Mouse (Mus musculus): ENCODE data around the gene Skida1. TPM values are rescaled to one million over a fixed set of nuclear protein-coding genes. Genes with fewer than 3 reads are reported as not detected.

The Skida1 gene
- total and polyA plus RNA-seq, 2 experiments from 2014 or later, result 4.4 to 14.1 TPM

DNA sequence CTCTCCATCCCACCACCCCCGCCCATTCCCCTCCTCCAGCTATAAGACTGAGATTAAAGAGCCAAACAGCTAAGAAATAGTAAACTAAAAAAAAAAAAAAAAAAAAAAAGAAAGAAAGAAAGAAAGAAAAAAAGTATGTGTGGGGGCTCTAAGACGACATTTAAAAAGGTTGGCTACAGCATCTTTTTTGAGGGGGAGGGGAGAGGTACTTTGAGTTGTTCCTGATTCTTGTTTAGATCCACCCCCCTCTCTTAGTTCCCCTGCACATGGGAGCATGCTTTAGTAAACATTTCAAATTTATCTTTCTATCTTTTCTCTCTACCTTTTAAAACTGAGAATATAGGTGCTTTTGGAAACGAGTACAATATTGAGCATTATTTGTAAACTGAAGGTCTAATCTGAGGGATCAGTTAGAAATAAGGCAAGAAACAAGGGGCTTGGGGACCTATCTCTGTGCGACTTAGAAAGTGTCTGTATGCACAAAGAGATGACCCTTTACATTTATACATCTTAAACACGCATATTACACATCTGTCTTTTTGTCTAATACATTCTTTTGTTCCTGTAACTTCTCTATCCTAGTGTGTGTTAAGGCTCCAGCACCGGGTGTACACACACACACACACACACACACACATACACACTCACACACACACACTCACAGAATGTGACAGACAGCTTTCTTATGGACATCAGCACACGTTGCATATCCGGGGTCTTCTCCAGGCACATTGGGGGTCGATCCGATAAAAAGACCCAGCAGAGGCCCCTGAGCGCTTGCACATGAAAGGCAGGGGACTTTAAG, 2.4 kb upstream of the Skida1 start:
- peak overlapping the region; percentile 84 for H3K4me2 ChIP-seq (ENCODE audit: low read depth, low read length)
- TF ChIP-seq CTCF (IDR thresholded peaks at IDR 0.05; ENCODE audit: low read depth), result no peak
- no peak for DNase-seq (ENCODE audit: low spot score)
- H3K36me3 ChIP-seq (ENCODE audit: insufficient read depth, low read length), result no peaks in the 10 kb centered on the region
- no peak for ATAC-seq
- H3K9ac ChIP-seq (replicated peaks; ENCODE audit: low read length), result peak overlapping the region; percentile 31; the same call in 1 of the 2 replicates
- H3K27ac ChIP-seq, result peak overlapping the region; percentile 61
- peaks cover 9% of the 10 kb centered on the region; the same call in 1 of the 2 replicates for H3K4me1 ChIP-seq (ENCODE audit: insufficient read depth, low read length)
- WGBS, result 30% methylated on average over 11 of the region's 11 CpGs
- H3K9me3 ChIP-seq (ENCODE audit: low read length), result no peaks in the 10 kb centered on the region
- H3K4me3 ChIP-seq (ENCODE audit: low read length), result peak overlapping the region; percentile 93
- no peaks in the 10 kb centered on the region for H3K27me3 ChIP-seq (ENCODE audit: insufficient read depth, low read length)

DNA sequence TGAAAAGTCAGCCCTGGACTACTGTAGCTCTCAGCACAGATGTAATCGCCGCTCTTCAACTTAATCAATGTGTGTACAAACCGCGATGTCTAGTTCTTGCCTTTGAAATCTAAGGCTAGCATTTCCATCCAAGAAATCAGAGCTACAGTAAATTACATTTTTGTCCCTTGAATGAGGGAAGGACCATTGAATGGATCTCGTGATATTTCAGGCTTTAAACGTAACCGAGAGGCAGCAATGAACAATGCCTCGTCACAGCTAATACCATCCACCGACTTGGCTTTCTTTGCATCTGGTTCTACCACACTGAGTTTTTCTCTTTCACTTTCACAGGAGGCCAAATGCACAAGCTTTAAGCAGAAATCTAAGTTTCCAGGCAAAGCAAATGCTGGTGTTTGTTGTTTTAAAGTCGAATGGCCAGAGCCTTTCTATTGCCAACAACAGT, 1.7 kb upstream of the Skida1 start:
- Histone ChIP-seq H3K4me1 (ENCODE audit: insufficient read depth, low read length) (peaks cover 9% of the 10 kb centered on the region; the same call in 1 of the 2 replicates), H3K27me3 (ENCODE audit: insufficient read depth, low read length) (no peaks in the 10 kb centered on the region), H3K9me3 (ENCODE audit: low read length) (no peaks in the 10 kb centered on the region), H3K27ac (peak overlapping the region; percentile 61), H3K4me3 (ENCODE audit: low read length) (peak overlapping the region; percentile 93), H3K4me2 (ENCODE audit: low read depth, low read length) (peak overlapping the region; percentile 84), H3K36me3 (ENCODE audit: insufficient read depth, low read length) (no peaks in the 10 kb centered on the region), H3K9ac (replicated peaks; ENCODE audit: low read length) (peak overlapping the region; percentile 31)
- WGBS, result 16% methylated on average over 10 of the region's 10 CpGs
- DNase-seq (ENCODE audit: low spot score) (peak; percentile 54), ATAC-seq (no peak)
- TF ChIP-seq CTCF (IDR thresholded peaks at IDR 0.05; ENCODE audit: low read depth), result no peak

- peak overlapping the region; percentile 84 for H3K4me2 ChIP-seq (ENCODE audit: low read depth, low read length)
- TF ChIP-seq CTCF (IDR thresholded peaks at IDR 0.05; ENCODE audit: low read depth), result no peak
- peaks cover 9% of the 10 kb centered on the region; the same call in 1 of the 2 replicates for H3K4me1 ChIP-seq (ENCODE audit: insufficient read depth, low read length)
- peak overlapping the region; percentile 99 for H3K27ac ChIP-seq
- H3K9me3 ChIP-seq (ENCODE audit: low read length), result no peaks in the 10 kb centered on the region
- H3K36me3 ChIP-seq (ENCODE audit: insufficient read depth, low read length), result no peaks in the 10 kb centered on the region
- H3K9ac ChIP-seq (replicated peaks; ENCODE audit: low read length), result peak overlapping the region; percentile 99
- ATAC-seq (no peak), DNase-seq (ENCODE audit: low spot score) (peak; percentile 2)
- no peaks in the 10 kb centered on the region for H3K27me3 ChIP-seq (ENCODE audit: insufficient read depth, low read length)
- H3K4me3 ChIP-seq (ENCODE audit: low read length), result peak overlapping the region; percentile 93
- 36% methylated on average over 2 of the region's 2 CpGs for WGBS
Observed at GRCm38 (mm10) chr2:18050018-18050417, 1.2 kb upstream of the Skida1 start.

DNA sequence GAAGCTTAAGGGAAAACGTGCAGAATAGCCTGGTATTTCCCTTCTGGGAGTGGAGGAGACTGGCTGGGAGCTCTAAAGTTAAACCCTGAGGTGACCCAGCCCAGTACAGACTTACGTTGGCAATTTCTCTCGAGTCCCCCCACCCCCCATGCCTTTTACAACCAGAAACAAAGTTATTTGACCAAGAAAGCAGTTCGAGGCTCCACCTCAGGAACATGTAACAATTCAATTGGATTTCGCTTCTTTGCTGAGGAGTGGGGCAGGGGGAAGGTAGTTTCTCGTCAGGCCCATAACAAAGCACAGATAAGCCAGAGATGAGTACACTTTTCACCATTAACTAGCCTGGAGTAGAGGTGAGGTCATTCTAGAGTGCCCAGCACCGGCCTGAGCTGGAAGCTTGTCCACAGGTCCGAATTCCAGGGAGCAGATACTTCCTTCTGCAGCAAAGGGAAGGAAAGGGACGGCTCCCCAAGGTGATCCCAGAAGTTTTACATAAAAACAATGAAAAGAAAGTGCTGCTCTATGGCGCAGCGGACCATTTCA, 499 bp upstream of the Skida1 start:
- WGBS, result 15% methylated on average over 11 of the region's 11 CpGs
- ATAC-seq, result no peak
- Histone ChIP-seq H3K9me3 (ENCODE audit: low read length) (no peaks in the 10 kb centered on the region), H3K27me3 (ENCODE audit: insufficient read depth, low read length) (no peaks in the 10 kb centered on the region), H3K9ac (replicated peaks; ENCODE audit: low read length) (peak overlapping the region; percentile 99), H3K4me3 (ENCODE audit: low read length) (peak overlapping the region; percentile 93), H3K27ac (peak overlapping the region; percentile 99), H3K4me2 (ENCODE audit: low read depth, low read length) (peak overlapping the region; percentile 84), H3K4me1 (ENCODE audit: insufficient read depth, low read length) (peaks cover 9% of the 10 kb centered on the region; the same call in 1 of the 2 replicates), H3K36me3 (ENCODE audit: insufficient read depth, low read length) (no peaks in the 10 kb centered on the region)
- no peak for TF ChIP-seq CTCF (IDR thresholded peaks at IDR 0.05; ENCODE audit: low read depth)
- no peak for DNase-seq (ENCODE audit: low spot score)

DNA sequence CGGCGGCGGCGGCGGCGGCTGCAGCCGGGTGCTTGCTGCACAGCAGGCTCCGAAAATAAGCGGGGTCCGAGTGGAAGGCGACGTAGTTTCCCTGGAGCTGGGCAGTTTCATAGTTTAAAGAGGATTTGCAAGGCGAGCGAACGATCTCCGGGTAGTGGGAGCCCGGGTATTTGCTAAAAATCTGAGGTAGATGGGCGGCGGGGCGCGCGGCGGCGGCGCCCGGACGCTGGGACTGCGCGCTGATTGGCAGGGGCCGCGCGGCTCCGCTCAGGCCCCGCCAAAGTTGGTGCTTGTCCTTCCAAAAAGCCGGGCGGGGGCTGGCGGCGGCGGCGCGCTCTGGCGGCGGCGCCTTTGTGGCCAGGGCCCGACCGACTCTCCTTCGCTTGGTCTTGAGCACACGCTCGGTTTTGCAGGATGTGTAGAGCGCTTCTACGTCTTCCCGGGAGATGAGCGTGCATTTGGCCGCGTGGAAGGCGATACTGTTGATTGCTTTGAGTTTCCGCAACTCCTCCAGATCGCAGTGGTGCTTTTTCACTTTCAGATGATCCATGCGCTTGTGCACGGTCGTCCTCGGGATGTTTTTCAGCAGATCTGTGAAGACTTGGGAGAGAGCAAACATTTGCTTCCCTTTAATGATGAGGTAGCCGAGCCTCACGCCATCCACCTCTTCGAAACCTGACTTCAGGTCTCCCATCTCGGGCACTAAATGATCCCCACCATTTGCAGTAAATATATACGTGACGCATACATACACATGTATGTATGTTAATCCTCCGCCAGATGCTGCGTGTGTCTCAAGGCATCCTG, 1.0 kb downstream of the Skida1 start:
- ATAC-seq (peak; percentile 87), DNase-seq (ENCODE audit: low spot score) (peak; percentile 89)
- Histone ChIP-seq H3K4me1 (ENCODE audit: insufficient read depth, low read length) (peaks cover 12% of the 10 kb centered on the region; the same call in 1 of the 2 replicates), H3K36me3 (ENCODE audit: insufficient read depth, low read length) (no peaks in the 10 kb centered on the region), H3K4me3 (ENCODE audit: low read length) (peak overlapping the region; percentile 93), H3K27me3 (ENCODE audit: insufficient read depth, low read length) (no peaks in the 10 kb centered on the region), H3K9me3 (ENCODE audit: low read length) (no peaks in the 10 kb centered on the region), H3K4me2 (ENCODE audit: low read depth, low read length) (peak overlapping the region; percentile 84), H3K9ac (replicated peaks; ENCODE audit: low read length) (peak overlapping the region; percentile 99), H3K27ac (peak overlapping the region; percentile 99)
- under 1% methylated on average over 70 of the region's 70 CpGs for WGBS
- no peak for TF ChIP-seq CTCF (IDR thresholded peaks at IDR 0.05; ENCODE audit: low read depth)
